Mouse (Mus musculus) ES-Bruce4 (cell line): ENCODE results near the gene Tbc1d16.

ENCODE experiments used
- CTCF ChIP-seq: IDR thresholded peaks from one replicate; pipeline ENCODE4 v1.8.1; 2011; ENCODE audit warnings: low read depth, low read length
- POLR2A ChIP-seq: IDR thresholded peaks from one replicate; pipeline ENCODE4 v1.8.1; 2011; ENCODE audit warnings: low read length; ENCODE audit not compliant: insufficient read depth

GRCm38 (mm10) chr11:119227591-119227990 lies 708 bp downstream of the Tbc1d16 start:
- no peak for TF ChIP-seq POLR2A
- no peak for TF ChIP-seq CTCF
